Mouse (Mus musculus) C2C12 (cell line): ENCODE measurements around the gene Tmem253. TPM values are rescaled to one million over a fixed set of nuclear protein-coding genes. Genes with fewer than 3 reads are reported as not detected.

Experiments
- H3K27me3 ChIP-seq: one replicate; pipeline ENCODE4 v1.6.1; 2011; ENCODE audit not compliant: control insufficient read depth, insufficient read depth, insufficient read length
- H3K36me3 ChIP-seq: one replicate; pipeline ENCODE4 v1.6.1; 2011; ENCODE audit not compliant: control insufficient read depth, insufficient read depth
- H3K4me3 ChIP-seq: one replicate; pipeline ENCODE4 v1.5.1; 2011; ENCODE audit warnings: mild to moderate bottlenecking, control low read depth; ENCODE audit not compliant: poor library complexity, insufficient read depth, severe bottlenecking
- H3K79me2 ChIP-seq: one replicate; pipeline ENCODE4 v1.6.1; 2011; ENCODE audit not compliant: control insufficient read depth, insufficient read depth
- H3K79me3 ChIP-seq: one replicate; pipeline ENCODE4 v1.6.1; 2011; ENCODE audit warnings: low read depth, control low read depth
- H3ac ChIP-seq: one replicate; pipeline ENCODE3; 2011; ENCODE audit warnings: low read depth; ENCODE audit not compliant: control insufficient read depth, insufficient read length
- CEBPB ChIP-seq: IDR thresholded peaks from one replicate; pipeline ENCODE4 v1.6.1; 2011; ENCODE audit warnings: low read depth, mild to moderate bottlenecking, control low read depth, moderate library complexity
- CTCF ChIP-seq: IDR thresholded peaks from one replicate; pipeline ENCODE4 v1.5.1; 2011; ENCODE audit not compliant: control insufficient read depth, insufficient read depth, insufficient read length
- FOSL1 ChIP-seq: IDR thresholded peaks from one replicate; pipeline ENCODE4 v1.8.0; 2011; ENCODE audit warnings: mild to moderate bottlenecking, low read length; ENCODE audit not compliant: poor library complexity, insufficient read depth, severe bottlenecking
- MAX ChIP-seq: IDR thresholded peaks from one replicate; pipeline ENCODE4 v1.6.1; 2011; ENCODE audit warnings: mild to moderate bottlenecking, control low read depth
- MYOD1 ChIP-seq: IDR thresholded peaks from one replicate; pipeline ENCODE4 v1.6.1; 2011; ENCODE audit warnings: low read depth; ENCODE audit not compliant: control insufficient read depth, insufficient read length
- MYOG ChIP-seq: IDR thresholded peaks from one replicate; pipeline ENCODE4 v1.6.1; 2011; ENCODE audit not compliant: control insufficient read depth, insufficient read length; ENCODE audit errors: extremely low read depth
- USF1 ChIP-seq: IDR thresholded peaks from one replicate; pipeline ENCODE4 v1.6.1; 2011; ENCODE audit warnings: low read depth, mild to moderate bottlenecking, control low read depth, moderate library complexity
- polyA plus RNA-seq: library from polyadenylated mRNA; unstranded; fragments of >200 nt; fragmentation: generic; extraction: Trizol; gene quantifications from one replicate; pipeline ENCODE4 v1.2.1, GENCODE M21; 2012; ENCODE audit warnings: missing spikeins

The Tmem253 gene
- polyA plus RNA-seq, 1 experiment = 0.46 TPM

DNA sequence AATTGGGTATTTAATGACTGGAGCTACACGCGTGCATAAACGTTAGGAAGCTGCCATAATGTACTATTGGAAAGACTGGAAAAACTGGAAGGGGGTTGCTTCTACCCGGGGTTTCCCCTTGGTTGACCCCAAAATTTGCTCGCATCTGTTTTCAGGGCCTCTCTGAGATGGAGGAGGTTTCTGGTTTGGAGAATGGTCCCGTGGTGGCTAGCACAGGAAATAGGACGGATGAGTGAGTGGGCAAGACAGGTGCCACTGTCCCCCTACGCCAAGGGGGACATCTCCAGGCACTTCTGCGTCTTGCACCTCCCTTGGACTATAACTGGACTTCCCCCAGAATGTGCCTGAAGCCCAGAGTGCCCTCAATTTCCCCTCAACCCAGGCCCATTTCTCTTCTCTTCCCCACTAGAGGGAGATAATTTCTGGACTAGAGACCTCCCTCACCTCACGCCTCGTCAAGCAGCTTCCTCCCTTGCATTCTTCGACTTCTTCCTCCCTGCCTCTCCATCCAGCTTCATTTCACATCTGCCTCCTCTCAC is 3.7 kb downstream of the Tmem253 start:
- Histone ChIP-seq H3K79me3 (peaks cover 6% of the 10 kb centered on the region), H3ac (peak overlapping the region; percentile 70), H3K27me3 (no peaks in the 10 kb centered on the region), H3K79me2 (peaks cover 34% of the 10 kb centered on the region), H3K4me3 (peak overlapping the region; percentile 56), H3K36me3 (no peaks in the 10 kb centered on the region)
- no peak for TF ChIP-seq USF1
- peak; percentile 26 for TF ChIP-seq MYOD1

DNA sequence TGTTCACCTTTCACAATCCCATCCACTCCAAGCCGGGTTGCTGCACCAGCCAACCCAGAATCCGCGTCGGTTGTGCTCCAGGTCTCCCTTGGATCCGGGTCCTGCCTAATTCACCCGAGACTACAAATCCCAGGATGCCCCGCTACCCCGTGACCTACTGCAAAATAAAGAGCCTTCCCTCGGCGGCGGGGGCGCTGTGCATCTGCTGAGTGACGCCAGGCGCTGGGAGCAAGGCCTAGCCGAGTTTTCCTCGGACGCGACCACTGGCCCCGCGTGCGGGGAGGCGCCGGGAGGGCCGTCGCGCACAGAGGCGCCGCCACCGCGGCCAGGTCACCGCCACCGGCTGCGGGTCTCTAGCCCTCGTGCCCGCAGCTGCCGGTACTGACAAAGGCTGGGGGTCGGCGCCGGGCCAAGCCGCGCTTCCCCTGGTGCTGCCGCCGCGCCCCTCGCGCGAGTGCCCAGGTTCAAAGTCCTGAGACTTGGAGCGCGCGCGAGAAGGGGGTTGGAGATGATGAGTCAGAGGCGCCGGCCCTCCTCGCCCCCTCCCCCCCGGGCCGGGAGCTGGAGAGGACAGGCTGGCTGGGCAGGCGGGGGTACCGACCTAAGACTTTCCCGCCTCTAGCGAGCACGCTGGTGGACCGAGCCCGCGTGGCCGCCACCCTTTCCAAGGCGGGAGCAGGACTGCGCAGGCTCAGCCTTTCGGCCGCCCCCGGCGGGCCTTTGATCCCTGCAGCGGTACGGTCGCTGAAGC is 4.3 kb downstream of the Tmem253 start:
- Histone ChIP-seq H3K79me2 (peaks cover 34% of the 10 kb centered on the region), H3K27me3 (no peaks in the 10 kb centered on the region), H3K79me3 (peaks cover 6% of the 10 kb centered on the region), H3ac (peak overlapping the region; percentile 88), H3K36me3 (no peaks in the 10 kb centered on the region), H3K4me3 (peak overlapping the region; percentile 56)
- TF ChIP-seq CEBPB (no peak), MYOG (no peak), MAX (no peak), CTCF (peak; percentile 75), MYOD1 (no peak), FOSL1 (no peak), USF1 (peak; percentile 83)

DNA sequence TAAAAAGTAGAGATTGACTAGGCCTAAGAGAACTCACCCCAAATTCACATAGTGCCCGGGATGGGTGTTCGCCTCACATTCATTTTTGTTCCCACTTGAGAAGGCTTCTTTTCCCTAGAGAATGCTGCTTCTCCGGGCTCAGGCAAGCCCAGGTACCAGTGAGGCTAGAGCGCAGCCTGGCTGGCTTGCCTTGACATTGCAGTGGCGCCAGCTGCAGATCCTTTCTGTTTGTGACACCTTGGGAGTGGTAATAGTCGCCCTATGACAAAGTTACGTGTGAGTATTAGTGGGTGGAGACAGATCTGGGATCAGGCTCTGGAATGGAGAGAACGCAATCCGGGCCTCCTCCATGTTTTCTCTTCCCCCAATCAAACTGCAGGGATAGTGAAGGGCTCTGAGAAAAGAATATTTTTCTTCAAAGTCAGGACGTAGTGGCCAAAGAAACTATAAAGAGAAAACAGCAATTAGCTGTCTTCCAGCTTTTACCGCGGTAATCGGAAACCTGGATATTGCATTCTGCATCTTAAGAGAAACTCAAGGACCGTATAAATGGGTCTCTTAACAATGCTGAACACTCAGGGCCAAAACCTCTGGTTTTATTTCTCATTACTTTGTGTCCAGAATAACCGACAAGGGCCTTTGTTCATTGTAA is 5.2 kb downstream of the Tmem253 start, which contains the start of gene Zfp219:
Gene Zfp219, minus strand, starts transcription at position 248 of the 652 bp plus-strand sequence.
- Histone ChIP-seq H3K36me3 (no peaks in the 10 kb centered on the region), H3ac (peak within 1 kb of the TSS; percentile 88), H3K27me3 (no peaks in the 10 kb centered on the region), H3K79me2 (peaks cover 34% of the 10 kb centered on the region), H3K4me3 (peak within 1 kb of the TSS; percentile 56), H3K79me3 (peaks cover 6% of the 10 kb centered on the region)
- no peak for TF ChIP-seq USF1
- no peak for TF ChIP-seq MAX
- TF ChIP-seq CTCF = peak; percentile 25
- TF ChIP-seq MYOD1 = peak; percentile 19

GRCm38 (mm10) chr14:52021138-52021529 is 5.7 kb downstream of the Tmem253 start:
- Histone ChIP-seq H3K79me3 (peaks cover 6% of the 10 kb centered on the region), H3K79me2 (peaks cover 32% of the 10 kb centered on the region), H3K36me3 (no peaks in the 10 kb centered on the region), H3K4me3 (no peak overlapping the region), H3K27me3 (no peaks in the 10 kb centered on the region), H3ac (no peak overlapping the region)
- no peak for TF ChIP-seq USF1
- TF ChIP-seq MAX = no peak
- no peak for TF ChIP-seq FOSL1
- TF ChIP-seq MYOG = no peak
- TF ChIP-seq MYOD1 = no peak
- TF ChIP-seq CEBPB = no peak
- no peak for TF ChIP-seq CTCF

- Histone ChIP-seq H3K36me3 (no peaks in the 10 kb centered on the region), H3K79me3 (peaks cover 3% of the 10 kb centered on the region), H3K79me2 (peaks cover 26% of the 10 kb centered on the region), H3K4me3 (no peak overlapping the region), H3ac (no peak overlapping the region), H3K27me3 (no peaks in the 10 kb centered on the region)
- TF ChIP-seq CEBPB (no peak), MAX (no peak), CTCF (no peak), MYOD1 (no peak), FOSL1 (no peak), USF1 (no peak), MYOG (no peak)
Observed at GRCm38 (mm10) chr14:52021568-52022212, 6.2 kb downstream of the Tmem253 start.
